Mouse (Mus musculus) embryonic facial prominence, embryonic 10.5 days (tissue): Measurements from ENCODE around the gene Gm28051. TPM values are rescaled to one million over a fixed set of nuclear protein-coding genes. Genes with fewer than 3 reads are reported as not detected.

Experiments
- DNase-seq: peaks from one replicate; pipeline ENCODE4 v3.0.0-alpha.2; 2017; ENCODE audit warnings: low spot score
- H3K27ac ChIP-seq: fragments of 300-500 bp; sonication (generic); replicated peaks from 2 replicates; pipeline ENCODE4 v1.5.1; 2016; ENCODE audit warnings: mild to moderate bottlenecking
- H3K27me3 ChIP-seq: fragments of 300-500 bp; sonication (generic); replicated peaks from 2 replicates; pipeline ENCODE4 v1.6.1; 2016; ENCODE audit warnings: low read depth, mild to moderate bottlenecking; ENCODE audit not compliant: poor library complexity, severe bottlenecking
- H3K36me3 ChIP-seq: fragments of 300-500 bp; sonication (generic); replicated peaks from 2 replicates; pipeline ENCODE4 v1.6.1; 2016; ENCODE audit warnings: mild to moderate bottlenecking, moderate library complexity
- H3K4me1 ChIP-seq: fragments of 300-500 bp; sonication (generic); 2 replicates; pipeline ENCODE4 v1.6.1; 2016
- H3K4me3 ChIP-seq: fragments of 300-500 bp; sonication (generic); 2 replicates; pipeline ENCODE4 v1.5.1; 2016; ENCODE audit warnings: mild to moderate bottlenecking, moderate library complexity
- H3K9me3 ChIP-seq: fragments of 300-500 bp; sonication (generic); 2 replicates; pipeline ENCODE4 v1.6.1; 2016; ENCODE audit warnings: mild to moderate bottlenecking
- WGBS: fragments of 180-500 bp; shearing (Covaris S2); methylation state at CpG from one replicate; pipeline ENCODE4 v1.1.7; 2016; 5-methylcytosine and 5-hydroxymethylcytosine counted together
- polyA plus RNA-seq: library from polyadenylated mRNA; unstranded; fragments of >200 nt; fragmentation: Nextera tagmentation; extraction: Ambion mirVana; gene quantifications from 2 replicates; pipeline ENCODE4 v1.2.1, GENCODE M21; 2016

The Gm28051 gene
- polyA plus RNA-seq, 1 experiment from 2014 or later = not detected

- Histone ChIP-seq H3K27ac (peak overlapping the region; percentile 71), H3K4me3 (peak overlapping the region; percentile 77)
- WGBS = 6% methylated on average over 15 of the region's 15 CpGs
Measured at GRCm38 (mm10) chr12:102702356-102703110, 55.0 kb downstream of the Gm28051 start.

GRCm38 (mm10) chr12:102701691-102702207 lies 55.8 kb downstream of the Gm28051 start:
- H3K36me3 ChIP-seq = 0 out of 2 replicates have a peak, but pooled peaks cover 4% of the 10 kb centered on the region
- H3K4me3 ChIP-seq = no peak overlapping the region
- no peak overlapping the region; the same call in 1 of the 2 replicates for H3K27ac ChIP-seq
- H3K9me3 ChIP-seq = no peaks in the 10 kb centered on the region
- H3K4me1 ChIP-seq = peaks cover 85% of the 10 kb centered on the region
- 87% methylated on average over 5 of the region's 5 CpGs for WGBS
- H3K27me3 ChIP-seq = peaks cover 14% of the 10 kb centered on the region
- DNase-seq = no peak

More at GRCm38 (mm10) chr12:102702356-102703110, 55.0 kb downstream of the Gm28051 start:
- Histone ChIP-seq H3K9me3 (no peaks in the 10 kb centered on the region), H3K36me3 (0 out of 2 replicates have a peak, but pooled peaks cover 4% of the 10 kb centered on the region), H3K4me1 (peaks cover 77% of the 10 kb centered on the region), H3K27me3 (peaks cover 17% of the 10 kb centered on the region)
- peak; percentile 85 for DNase-seq

- H3K4me1 ChIP-seq = peaks cover 91% of the 10 kb centered on the region
- H3K9me3 ChIP-seq = no peaks in the 10 kb centered on the region
- no peak for DNase-seq
- 0 out of 2 replicates have a peak, but pooled peaks cover 4% of the 10 kb centered on the region for H3K36me3 ChIP-seq
- WGBS = 63% methylated on average over 12 of the region's 12 CpGs
- peaks cover 9% of the 10 kb centered on the region for H3K27me3 ChIP-seq
- H3K27ac ChIP-seq = peak overlapping the region; percentile 24; the same call in 1 of the 2 replicates
- no peak overlapping the region for H3K4me3 ChIP-seq
Measured at GRCm38 (mm10) chr12:102700453-102700852, 57.1 kb downstream of the Gm28051 start.

GRCm38 (mm10) chr12:102699156-102699555 lies 58.4 kb downstream of the Gm28051 start:
- Histone ChIP-seq H3K27me3 (peaks cover 9% of the 10 kb centered on the region), H3K4me1 (peaks cover 93% of the 10 kb centered on the region), H3K9me3 (no peaks in the 10 kb centered on the region), H3K4me3 (no peak overlapping the region), H3K27ac (peak overlapping the region; percentile 85), H3K36me3 (0 out of 2 replicates have a peak, but pooled peaks cover 4% of the 10 kb centered on the region)
- 18% methylated on average over 1 of the region's 1 CpGs for WGBS
- DNase-seq = no peak

GRCm38 (mm10) chr12:102698089-102698684 lies 59.4 kb downstream of the Gm28051 start:
- H3K27ac ChIP-seq = peak overlapping the region; percentile 85
- no peak overlapping the region for H3K4me3 ChIP-seq
- H3K4me1 ChIP-seq = peaks cover 83% of the 10 kb centered on the region
- DNase-seq = peak; percentile 21
- 0 out of 2 replicates have a peak, but pooled peaks cover 4% of the 10 kb centered on the region for H3K36me3 ChIP-seq
- H3K27me3 ChIP-seq = peaks cover under 1% of the 10 kb centered on the region
- 31% methylated on average over 1 of the region's 1 CpGs for WGBS
- H3K9me3 ChIP-seq = no peaks in the 10 kb centered on the region

GRCm38 (mm10) chr12:102697381-102697780 lies 60.2 kb downstream of the Gm28051 start:
- Histone ChIP-seq H3K9me3 (no peaks in the 10 kb centered on the region), H3K27me3 (no peaks in the 10 kb centered on the region), H3K4me3 (no peak overlapping the region), H3K4me1 (peaks cover 75% of the 10 kb centered on the region), H3K27ac (peak overlapping the region; percentile 85), H3K36me3 (0 out of 2 replicates have a peak, but pooled peaks cover 4% of the 10 kb centered on the region)
- WGBS = 71% methylated on average over 7 of the region's 7 CpGs
- no peak for DNase-seq

- 90% methylated on average over 14 of the region's 14 CpGs for WGBS
- H3K27me3 ChIP-seq = no peaks in the 10 kb centered on the region
- DNase-seq = no peak
- no peaks in the 10 kb centered on the region for H3K9me3 ChIP-seq
- H3K4me3 ChIP-seq = no peak overlapping the region
- peak overlapping the region; percentile 85 for H3K27ac ChIP-seq
- H3K4me1 ChIP-seq = peaks cover 70% of the 10 kb centered on the region
- H3K36me3 ChIP-seq = 0 out of 2 replicates have a peak, but pooled peaks cover 4% of the 10 kb centered on the region
Measured at GRCm38 (mm10) chr12:102696635-102697354, 60.8 kb downstream of the Gm28051 start.

- no peaks in the 10 kb centered on the region for H3K9me3 ChIP-seq
- H3K4me1 ChIP-seq = peaks cover 73% of the 10 kb centered on the region
- WGBS = 59% methylated on average over 18 of the region's 18 CpGs
- no peak for DNase-seq
- no peaks in the 10 kb centered on the region for H3K36me3 ChIP-seq
- H3K4me3 ChIP-seq = no peak overlapping the region
- H3K27me3 ChIP-seq = no peaks in the 10 kb centered on the region
- peak overlapping the region; percentile 37; the same call in 1 of the 2 replicates for H3K27ac ChIP-seq
Measured at GRCm38 (mm10) chr12:102695369-102696239, 62.0 kb downstream of the Gm28051 start.

- WGBS = 84% methylated on average over 7 of the region's 7 CpGs
- Histone ChIP-seq H3K27ac (peak overlapping the region; percentile 61; the same call in 1 of the 2 replicates), H3K4me1 (peaks cover 48% of the 10 kb centered on the region), H3K9me3 (no peaks in the 10 kb centered on the region), H3K4me3 (no peak overlapping the region), H3K36me3 (no peaks in the 10 kb centered on the region), H3K27me3 (no peaks in the 10 kb centered on the region)
- no peak for DNase-seq
Measured at GRCm38 (mm10) chr12:102691761-102692160, 65.8 kb downstream of the Gm28051 start.

- Histone ChIP-seq H3K36me3 (no peaks in the 10 kb centered on the region), H3K4me3 (no peak overlapping the region), H3K9me3 (no peaks in the 10 kb centered on the region), H3K4me1 (peaks cover 46% of the 10 kb centered on the region), H3K27ac (peak overlapping the region; percentile 61), H3K27me3 (no peaks in the 10 kb centered on the region)
- WGBS = 46% methylated on average over 11 of the region's 11 CpGs
- DNase-seq = no peak
Measured at GRCm38 (mm10) chr12:102691180-102691579, 66.4 kb downstream of the Gm28051 start.

GRCm38 (mm10) chr12:102689773-102690563 lies 67.6 kb downstream of the Gm28051 start:
- H3K9me3 ChIP-seq = no peaks in the 10 kb centered on the region
- H3K4me3 ChIP-seq = no peak overlapping the region
- H3K27me3 ChIP-seq = no peaks in the 10 kb centered on the region
- DNase-seq = no peak
- no peaks in the 10 kb centered on the region for H3K36me3 ChIP-seq
- WGBS = 86% methylated on average over 15 of the region's 15 CpGs
- H3K27ac ChIP-seq = no peak overlapping the region
- peaks cover 45% of the 10 kb centered on the region for H3K4me1 ChIP-seq
